Mouse (Mus musculus) olfactory bulb, adult 2 months (tissue): ENCODE results near the gene Far2.

ENCODE experiments used
- CTCF ChIP-seq: fragments of 200-500 bp; IDR thresholded peaks from 2 replicates; pipeline ENCODE4 v1.5.1; 2012; ENCODE audit warnings: low read depth, mild to moderate bottlenecking, low read length, moderate library complexity; ENCODE audit not compliant: insufficient read depth
- POLR2A ChIP-seq: fragments of 200-500 bp; IDR thresholded peaks from 2 replicates; pipeline ENCODE4 v1.6.1; 2012; ENCODE audit warnings: mild to moderate bottlenecking, low read depth, low read length, moderate library complexity; ENCODE audit not compliant: insufficient read depth

DNA sequence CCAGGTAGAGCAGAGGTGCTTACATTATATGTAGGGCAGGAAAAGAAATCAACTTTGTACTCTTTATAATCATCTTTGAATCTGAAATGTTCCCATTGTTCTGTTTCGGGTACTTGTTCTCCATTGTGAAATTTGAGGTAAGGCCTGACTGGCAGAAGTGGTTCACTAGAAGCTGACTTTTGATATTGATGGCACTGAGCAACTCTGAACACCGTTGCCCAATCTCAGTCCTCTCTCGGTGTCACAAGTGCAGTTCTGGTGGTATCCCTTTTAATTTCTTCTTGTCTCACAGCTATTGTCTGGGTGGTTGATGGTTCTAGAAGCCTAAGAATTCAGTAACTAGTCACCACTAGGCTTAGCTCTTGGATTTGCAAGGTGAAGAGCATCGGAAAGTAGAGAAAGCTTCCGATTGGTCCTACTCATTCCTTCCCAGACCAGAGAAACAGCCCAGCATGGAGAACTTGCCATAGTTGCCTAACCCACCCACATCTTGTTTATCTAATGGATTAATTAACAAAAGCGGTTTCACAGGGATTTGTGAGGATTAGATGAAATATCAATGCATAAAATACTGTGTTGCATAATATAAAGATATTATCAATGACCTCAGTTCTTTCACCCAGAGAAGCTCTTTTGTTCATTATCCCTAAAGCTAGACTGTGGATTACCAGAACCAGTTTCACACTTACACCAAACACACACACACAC, 92.4 kb downstream of the Far2 start:
- TF ChIP-seq CTCF, result no peak
- no peak for TF ChIP-seq POLR2A
